Mouse (Mus musculus): ENCODE results near the gene Etv4.
A peak's percentile ranks its signal among the peaks of the same experiment; 100 is the strongest.

Gene Etv4

DNA sequence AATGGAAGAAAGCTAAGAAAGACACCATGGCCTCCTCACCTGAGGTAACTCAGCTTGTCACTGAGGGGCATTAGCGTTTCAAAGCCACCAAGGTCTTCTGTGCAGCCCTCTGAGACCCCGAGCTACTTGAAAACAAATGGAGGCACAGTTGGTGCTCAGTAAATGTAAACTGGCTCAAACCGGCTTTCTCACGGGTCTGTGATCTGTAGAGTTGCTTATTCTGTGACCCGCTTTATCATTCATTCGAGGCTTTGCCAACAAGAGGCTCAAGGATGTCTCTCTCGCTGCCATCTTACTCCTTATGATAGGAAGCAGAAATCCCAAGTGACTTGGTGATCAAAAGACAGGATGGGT is 658 bp upstream of the Etv4 start:
- DNase-seq: no peak

DNA sequence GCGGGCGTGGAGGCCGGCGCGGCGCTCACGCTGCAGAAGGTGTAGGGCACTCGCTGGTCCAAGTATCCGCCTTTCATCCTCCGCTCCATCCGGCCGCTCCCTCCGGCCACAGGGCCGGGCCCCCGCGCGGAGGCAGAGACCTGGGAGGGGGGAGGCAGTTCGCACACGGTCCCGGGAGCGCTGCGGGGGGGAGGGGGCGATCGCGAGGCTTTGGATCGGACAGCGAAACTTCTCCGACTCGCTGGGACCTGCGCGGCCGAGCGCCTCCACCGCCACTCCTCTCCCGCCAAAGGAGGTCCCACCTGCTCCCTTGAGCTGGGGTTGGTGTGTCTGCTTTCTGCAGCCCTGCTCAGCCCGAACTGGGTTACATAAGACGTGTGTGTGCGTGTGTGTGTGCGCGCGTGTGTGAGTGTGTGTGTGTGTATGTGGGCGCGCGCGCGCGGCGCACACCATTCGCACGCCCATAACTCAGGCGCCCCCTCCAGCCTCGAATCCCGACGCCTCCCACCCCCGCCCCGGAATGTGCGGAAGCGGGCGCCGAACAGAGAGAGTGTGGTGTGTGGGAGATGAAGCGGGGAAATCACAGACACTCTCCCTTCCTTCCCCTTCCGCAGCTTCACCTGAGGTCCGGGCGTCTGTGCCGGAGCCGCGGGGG is 556 bp downstream of the Etv4 start:
- peak; percentile 52 to 66 for DNase-seq

DNA sequence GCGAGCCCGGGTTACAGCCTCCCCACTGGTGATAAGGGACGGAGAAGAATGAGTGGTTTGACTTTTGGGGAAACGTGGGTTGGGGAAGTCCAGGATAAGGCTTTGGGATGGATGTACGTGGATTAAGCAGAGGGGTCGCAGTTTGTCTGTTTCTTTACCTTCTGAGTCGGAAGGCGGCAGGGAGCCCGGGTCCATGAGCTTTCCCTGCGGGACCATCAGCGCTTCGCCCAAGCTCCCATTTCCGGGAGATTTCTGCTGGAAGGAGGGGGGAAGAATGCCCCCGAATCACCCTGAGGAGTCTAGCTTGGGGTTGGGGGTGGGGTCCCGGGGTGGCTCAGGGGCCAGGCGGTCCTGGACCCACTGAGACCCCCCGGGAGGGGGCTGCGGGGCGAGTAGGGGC is 1.1 kb downstream of the Etv4 start:
- no peak for DNase-seq

DNA sequence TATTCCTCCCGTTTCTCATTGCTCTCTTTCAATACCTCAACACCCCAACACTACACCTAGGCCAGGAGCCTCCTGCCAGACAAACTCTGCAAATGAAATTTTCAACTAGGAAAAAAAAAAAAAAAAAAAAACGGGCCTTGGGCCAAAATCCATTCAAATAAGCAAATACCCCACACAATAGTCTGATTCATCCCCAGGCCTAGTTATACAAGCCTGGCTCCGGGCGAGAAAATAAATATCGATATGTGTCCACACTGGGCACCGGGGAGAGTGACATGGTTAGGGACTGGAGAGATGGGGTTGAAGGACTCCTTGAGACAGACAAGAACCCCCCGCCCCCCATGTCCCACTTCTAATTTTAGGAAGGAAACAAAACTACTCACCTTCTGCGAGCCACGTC is 1.6 kb downstream of the Etv4 start:
- no peak for DNase-seq

DNA sequence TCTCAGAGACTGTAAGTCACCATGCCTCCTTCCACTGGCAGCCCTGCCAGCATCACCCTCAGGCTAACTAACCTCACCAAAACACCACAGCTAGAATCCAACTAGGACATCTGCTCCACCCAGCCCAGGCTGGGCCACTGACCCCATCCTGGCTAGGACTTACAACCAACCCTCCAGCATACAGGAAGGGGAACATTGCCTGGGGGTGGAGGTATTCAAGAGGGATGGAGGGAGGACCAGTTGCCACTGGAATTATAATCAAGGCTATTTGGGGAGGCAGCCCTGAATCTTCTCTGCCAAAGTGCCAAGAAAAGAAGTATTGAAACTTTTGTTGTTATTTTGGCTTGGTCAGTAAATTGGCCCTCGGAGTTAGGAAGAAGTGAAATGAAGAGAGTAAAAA is 2.0 kb downstream of the Etv4 start:
- no peak for DNase-seq

DNA sequence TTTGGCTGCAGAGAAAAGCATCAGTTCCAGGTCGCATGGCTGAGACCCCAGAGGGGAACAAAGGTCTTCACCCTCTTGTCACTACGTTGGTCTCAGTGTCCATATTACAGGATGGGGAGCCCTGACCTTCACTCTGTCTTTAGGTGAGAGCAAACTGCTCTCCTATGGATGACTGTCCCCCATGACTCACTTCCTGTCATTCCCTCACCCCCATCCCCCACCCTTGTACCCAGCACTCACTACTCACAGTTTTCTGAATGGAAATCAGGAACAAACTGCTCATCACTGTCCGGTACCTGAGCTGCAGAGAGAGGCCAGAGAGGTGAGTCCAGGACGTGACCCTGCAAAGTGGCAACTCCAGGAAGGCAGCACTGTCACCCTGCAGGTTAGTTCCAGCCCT is 8.3 kb downstream of the Etv4 start:
- no peak for DNase-seq

DNA sequence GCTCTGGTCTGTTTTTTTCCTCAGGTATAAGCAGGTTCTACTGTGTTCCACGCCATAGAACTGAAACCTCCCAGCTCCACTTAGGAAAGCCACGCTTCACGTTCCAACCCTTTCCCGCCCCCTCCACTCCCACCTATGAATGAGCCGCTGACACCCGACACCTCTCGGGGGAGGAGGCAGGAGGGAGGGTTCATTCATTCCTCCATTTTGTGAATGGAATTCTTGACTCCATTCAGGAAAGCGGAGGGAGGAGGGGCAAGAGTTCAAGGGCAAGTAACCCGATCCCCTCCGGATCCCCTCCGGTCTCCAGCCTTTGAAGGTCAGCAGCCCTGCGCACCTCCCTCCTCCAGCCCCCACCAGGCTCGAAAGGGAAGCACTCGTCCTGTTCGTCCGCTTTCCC is 12.7 kb downstream of the Etv4 start:
- DNase-seq: peak in 1 of 2 experiments; percentile 31

DNA sequence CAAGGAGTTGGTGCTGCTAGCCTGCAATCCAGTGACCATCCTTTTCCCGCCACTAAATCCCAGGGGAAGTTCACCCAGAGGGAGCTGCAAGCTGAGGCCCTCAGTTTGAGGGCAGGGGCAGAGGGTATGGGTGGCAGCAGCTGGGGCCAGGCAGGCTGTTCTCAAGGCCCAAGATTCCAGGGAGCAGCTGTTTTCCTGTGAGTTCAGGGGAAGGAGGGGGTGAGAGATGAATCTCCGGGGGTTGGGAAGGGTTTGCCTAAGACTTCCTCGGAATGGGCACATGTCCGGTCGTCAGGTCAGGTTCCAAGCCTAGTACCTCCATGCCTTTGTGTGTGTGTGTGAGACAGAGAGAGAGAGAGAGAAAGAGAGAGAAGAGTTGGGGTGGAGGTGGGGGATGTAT is 13.1 kb downstream of the Etv4 start:
- DNase-seq: no peak

DNA sequence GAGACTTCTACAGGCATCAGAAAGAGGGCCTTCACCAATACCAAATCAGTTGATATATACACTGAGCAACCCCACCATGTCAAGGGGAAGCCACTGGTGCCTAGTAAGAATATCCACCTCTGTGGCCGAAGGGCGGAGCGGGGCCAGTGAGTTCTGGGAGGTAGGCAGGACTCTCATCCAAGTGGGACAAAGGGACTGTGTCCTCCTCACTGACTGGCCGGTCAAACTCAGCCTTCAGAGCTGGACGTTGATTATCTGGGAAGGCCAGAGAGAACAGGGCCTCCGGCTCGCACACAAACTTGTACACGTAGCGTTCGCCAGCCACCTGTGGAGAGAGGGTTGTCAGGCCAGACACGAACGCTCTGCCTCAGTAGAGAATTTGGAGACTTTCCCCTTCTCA is 14.9 kb downstream of the Etv4 start:
- DNase-seq: no peak

DNA sequence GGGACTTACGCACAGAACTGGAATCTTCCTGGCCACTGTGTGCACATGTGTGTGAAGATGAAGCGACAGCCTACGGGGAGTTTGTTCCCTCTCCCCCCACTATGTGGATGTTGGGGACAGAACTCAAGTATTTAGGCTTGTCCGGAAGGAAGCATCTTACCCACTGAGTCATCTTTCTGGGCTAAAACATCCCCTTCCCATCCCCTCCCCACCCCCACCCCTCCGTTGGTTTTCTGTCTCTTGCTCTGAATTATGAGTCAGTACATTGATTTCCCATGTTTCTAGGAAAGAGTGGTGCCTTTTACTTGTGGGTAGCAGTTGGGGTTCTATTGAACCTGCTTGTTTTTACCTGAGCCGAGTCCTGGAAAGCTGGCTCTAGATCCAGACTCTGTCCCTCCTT is 16.4 kb downstream of the Etv4 start:
- DNase-seq: no peak

DNA sequence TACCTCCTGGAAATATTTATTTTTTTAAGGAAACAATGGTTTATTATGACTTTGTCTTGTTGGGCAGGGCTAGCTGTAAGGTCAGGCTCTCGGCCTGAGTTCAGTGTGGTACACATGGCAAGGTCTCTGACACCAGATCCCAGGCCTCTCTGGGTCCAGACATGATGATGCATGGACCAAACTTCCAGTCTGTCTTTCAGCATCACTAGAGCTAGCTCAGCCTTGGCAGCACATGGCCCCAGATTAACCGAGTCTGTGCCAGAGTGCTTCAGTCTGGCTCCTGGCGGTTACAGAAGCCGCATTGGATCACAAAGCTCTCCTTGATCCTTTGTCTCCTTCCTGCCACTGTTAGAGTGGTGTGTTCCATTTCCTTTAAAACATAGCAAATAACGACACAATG is 17.8 kb downstream of the Etv4 start:
- DNase-seq: no peak

DNA sequence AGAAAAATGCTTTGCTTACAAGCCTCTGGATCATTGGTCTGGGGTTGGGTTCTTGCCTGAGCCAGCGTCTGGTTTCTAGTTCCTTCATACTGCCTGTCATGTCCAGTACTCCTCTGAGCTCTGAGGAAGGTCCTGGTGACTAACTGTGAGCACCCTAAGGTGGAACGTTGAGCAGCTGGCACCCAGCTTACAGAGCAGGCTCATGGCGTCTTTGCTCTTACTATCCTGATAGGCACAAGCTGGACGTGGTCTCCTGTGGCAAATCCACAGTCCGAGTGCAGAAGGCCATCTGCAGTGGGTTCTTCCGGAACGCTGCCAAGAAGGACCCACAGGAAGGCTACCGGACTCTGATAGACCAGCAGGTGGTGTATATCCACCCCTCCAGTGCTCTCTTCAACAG is 20.6 kb downstream of the Etv4 start:
- no peak for DNase-seq

DNA sequence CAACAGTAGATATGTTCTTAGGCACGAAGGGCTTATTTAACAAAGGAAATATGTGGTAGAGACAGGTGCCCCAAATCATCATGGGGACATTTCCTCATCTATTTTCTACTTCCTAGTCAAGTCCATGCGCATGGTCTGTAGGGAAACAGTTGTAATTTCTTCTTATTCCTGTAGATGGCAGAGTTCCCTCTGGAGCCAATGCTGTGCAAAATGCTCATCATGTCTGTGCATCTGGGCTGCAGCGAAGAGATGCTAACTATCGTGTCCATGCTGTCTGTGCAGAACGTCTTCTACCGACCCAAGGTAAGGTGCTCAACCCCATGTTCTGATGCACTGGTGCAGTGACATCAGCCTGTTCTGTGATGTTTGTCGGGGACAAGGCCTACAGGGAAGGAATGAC is 21.4 kb downstream of the Etv4 start:
- DNase-seq: peak in 1 of 2 experiments; percentile 44

DNA sequence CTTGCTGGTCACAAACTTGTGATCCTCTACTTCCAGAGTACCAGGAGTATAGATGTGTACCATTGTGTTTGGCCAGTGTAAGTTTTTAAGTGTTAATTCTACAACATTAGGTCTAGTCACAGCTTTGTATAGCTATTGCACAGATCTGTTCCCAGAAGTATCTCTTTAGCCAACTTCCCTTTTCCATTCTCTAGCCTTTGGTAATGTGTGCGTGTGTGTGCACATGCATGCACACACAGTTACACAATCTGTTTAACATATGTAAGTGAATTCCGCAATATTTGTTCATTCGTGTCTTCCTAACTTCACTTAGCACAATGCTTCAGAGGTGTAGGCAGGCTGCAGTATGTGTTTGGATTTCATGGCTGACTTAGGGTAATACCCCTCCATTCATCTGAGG is 25.6 kb downstream of the Etv4 start:
- DNase-seq: no peak

DNA sequence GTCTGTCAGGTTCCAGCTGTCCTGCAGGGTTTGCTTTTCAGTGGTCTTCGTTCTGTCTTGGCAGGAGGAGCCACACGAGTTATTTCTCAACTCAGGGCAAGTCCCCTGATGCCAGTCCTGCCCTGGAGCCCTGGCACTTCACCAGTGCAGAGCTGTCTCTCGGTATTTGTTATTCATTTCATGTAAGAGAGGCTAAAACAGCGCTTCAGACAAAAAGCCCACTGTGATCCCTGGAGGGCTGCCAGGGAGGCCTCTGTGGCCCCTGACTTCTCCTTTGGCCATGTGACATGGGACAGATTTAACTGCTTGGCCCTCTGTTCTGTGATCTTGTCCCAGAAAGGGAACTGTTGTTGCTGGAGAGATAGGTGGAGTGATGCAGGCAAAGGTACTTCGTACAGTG is 26.7 kb downstream of the Etv4 start:
- peak; percentile 27 to 55 for DNase-seq

DNA sequence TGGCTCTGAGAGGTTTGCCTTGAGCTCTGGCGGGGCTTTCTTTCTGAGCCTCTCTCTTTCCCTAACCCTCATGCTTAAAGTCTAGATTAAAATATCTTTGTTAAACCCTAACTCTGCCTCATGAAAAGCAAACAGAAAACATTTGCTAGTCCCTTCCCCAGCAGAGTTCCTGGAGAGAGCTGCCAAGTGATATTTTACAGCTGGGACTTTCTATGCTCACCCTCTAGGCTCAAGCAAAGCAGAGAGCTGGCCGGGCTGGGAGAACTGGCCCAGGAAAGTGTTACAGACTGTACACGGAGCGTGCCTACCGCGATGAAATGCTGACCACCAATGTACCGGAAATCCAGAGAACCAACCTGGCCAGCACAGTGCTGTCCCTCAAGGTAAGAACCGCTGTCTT is 27.8 kb downstream of the Etv4 start:
- no peak for DNase-seq

DNA sequence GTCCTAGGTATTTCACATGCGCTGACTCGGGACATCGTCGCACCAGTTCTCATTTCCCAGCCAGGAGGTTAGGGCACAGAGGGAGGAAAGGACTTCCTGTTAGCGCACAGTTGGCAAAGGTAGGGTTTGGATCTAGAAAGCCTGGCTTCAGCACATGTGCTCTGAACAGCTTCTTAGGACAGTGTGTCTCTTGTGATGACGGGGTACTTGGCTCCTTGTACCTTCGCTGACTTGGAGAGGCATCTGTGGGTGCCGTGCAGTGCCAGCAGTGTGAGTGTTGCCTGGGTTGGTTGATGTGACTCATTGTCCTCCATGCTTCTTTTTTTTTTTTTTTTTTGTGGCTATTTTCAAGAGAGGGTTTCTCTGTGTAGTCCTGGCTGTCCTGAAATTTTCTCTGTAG is 28.6 kb downstream of the Etv4 start:
- no peak for DNase-seq

DNA sequence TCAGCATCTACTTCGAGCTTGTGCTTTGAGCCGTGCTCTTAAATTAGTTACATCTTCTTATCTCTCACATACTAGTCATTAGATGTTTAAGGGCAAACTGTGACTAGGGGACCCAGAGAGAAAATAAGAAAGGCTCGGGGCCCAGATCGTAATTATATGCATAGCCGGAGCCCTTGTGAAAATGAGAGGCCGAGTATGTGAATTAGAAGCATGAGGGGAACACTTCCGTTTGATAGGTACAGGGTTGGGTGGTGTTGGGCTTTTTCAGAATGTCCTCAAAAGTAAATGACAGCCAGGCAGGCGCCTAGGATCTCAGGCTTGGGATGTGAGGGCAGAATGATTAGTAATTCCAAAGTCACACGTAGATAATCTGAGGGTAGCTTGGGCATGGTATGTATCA is 51.6 kb downstream of the Etv4 start:
- no peak for DNase-seq

DNA sequence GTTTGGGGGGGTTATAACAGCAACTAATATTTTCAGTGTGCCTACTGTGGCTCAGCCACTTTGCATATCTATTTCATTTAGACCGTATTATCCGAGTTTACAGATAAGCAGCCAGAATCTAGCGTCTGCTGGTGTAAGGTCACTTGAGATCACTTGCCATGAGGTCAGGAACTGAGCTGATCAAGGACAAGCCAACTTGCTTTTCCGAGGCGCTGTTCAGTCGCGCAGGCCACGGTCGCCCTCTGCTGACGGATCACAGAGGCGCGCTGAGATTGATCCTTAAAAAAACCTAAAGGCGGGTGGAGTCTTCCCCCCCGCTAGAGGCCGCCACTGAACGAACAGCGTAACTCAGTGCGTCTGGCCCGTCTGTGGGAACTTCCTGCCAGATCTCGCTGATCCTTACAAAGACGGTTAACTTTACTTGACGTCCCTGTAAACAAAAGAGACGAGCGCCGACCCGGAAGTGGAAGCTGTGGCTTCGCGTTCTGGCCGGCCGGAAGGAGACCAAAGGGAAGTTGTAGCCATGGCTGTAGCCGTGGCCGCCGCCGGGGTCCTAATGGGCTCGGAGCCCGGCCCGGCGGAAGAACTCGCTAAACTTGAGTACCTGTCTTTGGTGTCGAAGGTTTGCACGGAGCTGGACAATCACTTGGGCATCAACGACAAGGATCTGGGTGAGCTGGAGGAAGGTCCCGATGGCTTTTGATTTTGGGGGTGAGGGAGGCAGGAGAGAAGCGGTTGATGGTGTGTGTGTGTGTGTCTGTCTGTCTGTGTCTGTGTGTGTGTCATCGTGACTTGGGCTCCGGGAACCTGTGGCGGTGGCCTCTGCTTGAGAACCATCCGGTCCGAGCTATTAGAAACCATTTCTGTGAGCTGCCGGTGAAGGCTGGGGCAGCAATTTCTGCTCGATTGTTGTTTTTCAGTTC is 52.4 kb downstream of the Etv4 start, which contains the start of gene Dhx8:
TSS of gene Dhx8 (plus strand) at position 402 of the 923 bp plus-strand sequence.
- peak; percentile 99 for DNase-seq

DNA sequence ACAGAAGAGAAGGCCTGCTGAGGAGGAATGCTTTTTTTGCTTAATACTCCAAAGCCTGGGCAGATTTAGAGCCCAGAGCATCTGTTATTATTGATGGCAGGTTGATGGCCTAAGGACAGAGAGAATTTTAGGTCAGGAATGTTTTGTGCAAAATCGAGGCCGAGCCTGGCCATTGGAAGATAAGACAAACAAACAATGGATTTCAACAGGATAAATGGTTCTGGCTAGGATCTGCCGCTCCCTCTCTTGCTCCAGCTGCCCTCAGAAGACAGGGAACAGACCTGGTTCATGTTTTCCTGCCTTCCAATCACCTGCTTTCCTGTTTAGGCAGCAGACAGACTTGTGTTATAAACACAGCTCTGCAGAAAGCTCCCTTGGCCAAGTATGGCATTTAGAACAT is 55.9 kb downstream of the Etv4 start:
- DNase-seq: no peak

DNA sequence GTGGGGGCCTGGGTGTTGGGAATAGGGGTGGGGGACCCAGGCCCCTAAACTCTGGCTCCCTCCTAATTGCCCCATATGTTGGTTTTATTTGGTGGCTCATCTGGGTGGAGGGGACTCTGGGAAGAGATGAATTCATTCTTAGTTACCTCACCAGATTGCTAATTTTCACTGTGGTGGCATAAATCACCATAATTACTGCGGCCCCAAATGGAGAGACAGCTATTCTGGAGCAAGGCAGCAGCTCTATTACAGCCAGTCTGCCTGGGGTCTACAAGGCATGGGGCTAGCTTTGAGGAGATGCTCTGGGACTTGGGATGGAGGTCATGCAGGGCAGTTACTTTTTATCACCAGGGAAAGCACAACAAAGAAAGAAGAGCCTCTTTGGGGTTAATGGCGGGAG is 58.4 kb downstream of the Etv4 start:
- DNase-seq: no peak

DNA sequence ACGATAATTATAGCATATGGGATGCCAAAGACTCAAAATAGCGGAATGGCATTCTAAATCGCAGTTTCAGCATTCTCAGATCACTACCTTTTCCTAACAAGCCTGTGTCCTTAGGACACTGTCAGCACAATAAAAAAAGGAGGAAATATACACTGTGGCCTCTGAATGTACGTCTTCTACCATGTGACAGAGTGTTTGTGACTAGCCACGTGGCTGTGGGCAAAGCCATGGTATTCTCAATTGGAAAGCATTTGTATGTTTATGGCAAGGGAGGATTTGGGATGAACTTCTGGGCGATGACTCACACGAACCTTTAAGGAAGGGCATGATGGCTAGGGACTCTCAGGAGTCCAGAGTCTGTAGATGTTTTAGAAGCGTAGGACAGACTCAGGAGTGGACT is 60.1 kb downstream of the Etv4 start:
- no peak for DNase-seq

DNA sequence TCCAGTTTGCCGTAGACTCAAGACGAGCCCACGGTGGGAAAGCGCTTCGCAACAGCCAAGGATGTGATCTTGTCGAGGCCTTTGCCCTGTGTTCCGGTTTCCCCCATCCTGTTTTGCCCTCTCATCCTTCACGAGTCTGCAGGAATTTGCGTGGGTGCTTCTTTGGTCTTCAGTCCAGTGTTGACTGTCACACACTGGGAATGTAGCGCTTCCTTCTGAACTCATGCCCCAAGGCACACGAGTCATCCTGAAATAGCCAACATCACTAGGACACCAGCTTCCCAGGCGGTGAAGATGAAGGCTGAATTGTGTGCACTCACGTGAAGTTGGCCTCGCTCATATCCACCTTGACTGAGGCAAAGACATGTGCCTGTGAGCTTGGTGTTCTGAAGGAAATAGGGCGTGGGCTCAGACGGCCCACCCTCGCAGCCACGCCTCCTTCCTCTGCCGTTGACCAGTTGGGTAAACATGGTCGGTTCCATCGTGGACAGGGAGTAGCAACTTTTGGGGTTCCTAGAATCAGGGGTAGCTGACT is 65.1 kb downstream of the Etv4 start:
- DNase-seq: no peak
